Comparison of ENCODE assay signal across 13 mouse cellular contexts in genomic region chr7:51662441-51662840, GRCm38 (mm10). TPM values are rescaled to one million over a fixed set of nuclear protein-coding genes. Genes with fewer than 3 reads are reported as not detected.
DNase-seq lines count a peak whose midpoint lies in the region; ATAC-seq lines count a peak whose summit lies in the region.
"Had no signal": no experiment of that assay in that cellular context is flagged by ENCODE, and none has a peak within 500 bp of the region (broad histone marks: within the 10 kb centered on the region; RNA-seq: fewer than 3 reads in every experiment).

No protein-coding gene starts in this region.

- ATAC-seq in heart, embryonic 11.5 days (replicated peaks; ENCODE audit: insufficient number of reproducible peaks, low FRiP score, low TSS enrichment): peak; percentile 14; the same call in 1 of the 2 replicates
- ATAC-seq: intestine, embryonic 16.5 days had no signal

- H3K27ac ChIP-seq in heart, embryonic 11.5 days (ENCODE audit: low read depth, low read length): no peak overlapping the region
- H3K27ac ChIP-seq: heart, embryonic 13.5 days; lung, embryonic 15.5 days; stomach, postnatal 0 days had no signal

- H3K36me3 ChIP-seq in heart, embryonic 11.5 days (ENCODE audit: control insufficient read depth, insufficient read depth, low read length): no peaks in the 10 kb centered on the region
- H3K36me3 ChIP-seq: heart, embryonic 13.5 days; lung, embryonic 15.5 days had no signal

- H3K27me3 ChIP-seq in heart, embryonic 11.5 days (ENCODE audit: control insufficient read depth, insufficient read depth, low read length): no peaks in the 10 kb centered on the region
- H3K27me3 ChIP-seq: heart, embryonic 13.5 days; lung, embryonic 15.5 days had no signal

- H3K4me1 ChIP-seq in heart, embryonic 11.5 days (ENCODE audit: control insufficient read depth, insufficient read depth, low read length): no peaks in the 10 kb centered on the region
- H3K4me1 ChIP-seq: heart, embryonic 13.5 days; lung, embryonic 15.5 days had no signal

- intact Hi-C loops in heart, postnatal 36 days (cut with DNase I): no loop called here

- H3K9me3 ChIP-seq in heart, embryonic 11.5 days (replicated peaks; ENCODE audit: control insufficient read depth, low read length): no peaks in the 10 kb centered on the region
- H3K9me3 ChIP-seq: heart, embryonic 13.5 days; lung, embryonic 15.5 days had no signal

- 18% methylated on average over 5 of the region's 5 CpGs for WGBS in heart, embryonic 11.5 days (ENCODE audit: insufficient replicate concordance)

- H3K4me2 ChIP-seq in heart, embryonic 11.5 days: no peak overlapping the region
- H3K4me2 ChIP-seq: heart, embryonic 13.5 days; lung, embryonic 15.5 days had no signal

- H3K9ac ChIP-seq in heart, embryonic 11.5 days (ENCODE audit: low read depth, low read length): no peak overlapping the region
- H3K9ac ChIP-seq: heart, embryonic 13.5 days; lung, embryonic 15.5 days had no signal

- H3K4me3 ChIP-seq in heart, embryonic 11.5 days (ENCODE audit: low read depth, low read length): no peak overlapping the region
- H3K4me3 ChIP-seq: heart, embryonic 13.5 days; lung, embryonic 15.5 days had no signal

- no peak for DNase-seq in heart, postnatal 36 days
- DNase-seq in right cerebral cortex, adult 18-20 months: peak; percentile 1
- no peak for DNase-seq in right cerebral cortex, postnatal 14 days
- DNase-seq in layer of hippocampus, postnatal 14 days (ENCODE audit: low spot score in 2 of 2): peak; percentile 24 to 38
- peak; percentile 21 for DNase-seq in telencephalon, adult 2 months (ENCODE audit: low read depth, low spot score)
- DNase-seq in adrenal gland, adult 8-10 months: no peak
- no peak for DNase-seq in adrenal gland, postnatal 10 days
- DNase-seq: adrenal gland, postnatal 36 days had no signal

RNA-seq across cellular contexts. Expression of gene Slc17a6, which starts 40.6 kb away (rescaled TPM):
- polyA plus RNA-seq in heart, embryonic 11.5 days (2014; fragmentation: Nextera tagmentation; extraction: Ambion mirVana): not detected in 2 replicates
- total RNA-seq in heart, postnatal 36 days (2021): not detected
- total RNA-seq in layer of hippocampus, postnatal 14 days (2021): 10 to 100 TPM; 21.3 to 31.2 TPM
- total RNA-seq in adrenal gland, adult 8-10 months (2022): 1 to 10 TPM; 2.0 to 3.2 (median 2.7) TPM
- under 1 TPM; 0.09 to 0.15 TPM for total RNA-seq in adrenal gland, postnatal 10 days (2021)
- polyA plus RNA-seq: stomach, postnatal 0 days had no signal

Comparison
In these comparisons a context has a peak if more than half of its experiments do, and no peak if none do; other contexts are left out.
1. DNase-seq: peak in right cerebral cortex, adult 18-20 months (single experiment), layer of hippocampus, postnatal 14 days (2 of 2) and telencephalon, adult 2 months (single experiment); none in heart, postnatal 36 days (0 of 2), right cerebral cortex, postnatal 14 days (single experiment), adrenal gland, adult 8-10 months (single experiment) and adrenal gland, postnatal 10 days (single experiment).
2. RNA of gene Slc17a6, which starts 40.6 kb away (total RNA-seq): 21.3 to 31.2 TPM in layer of hippocampus, postnatal 14 days; 2.0 to 3.2 TPM in adrenal gland, adult 8-10 months, 0.09 to 0.15 TPM in adrenal gland, postnatal 10 days and not detected in heart, postnatal 36 days; every median in the first group is over 4 times any median in the second.